Mouse (Mus musculus) kidney, postnatal 25 days (tissue): ENCODE data around the gene Alox12e.
A peak's percentile ranks its signal among the peaks of the same experiment; 100 is the strongest.
"Not testable (repeated sequence)": the region's sequence is repeated elsewhere in the genome, so short reads cannot be mapped to it uniquely, and the experiment has no call there.

Experiments used
- DNase-seq, 2 experiments: peaks; one replicate each; pipeline ENCODE4 v3.0.0; 2021; ENCODE audit warnings: mixed read lengths in 2 of 2

Gene Alox12e

DNA sequence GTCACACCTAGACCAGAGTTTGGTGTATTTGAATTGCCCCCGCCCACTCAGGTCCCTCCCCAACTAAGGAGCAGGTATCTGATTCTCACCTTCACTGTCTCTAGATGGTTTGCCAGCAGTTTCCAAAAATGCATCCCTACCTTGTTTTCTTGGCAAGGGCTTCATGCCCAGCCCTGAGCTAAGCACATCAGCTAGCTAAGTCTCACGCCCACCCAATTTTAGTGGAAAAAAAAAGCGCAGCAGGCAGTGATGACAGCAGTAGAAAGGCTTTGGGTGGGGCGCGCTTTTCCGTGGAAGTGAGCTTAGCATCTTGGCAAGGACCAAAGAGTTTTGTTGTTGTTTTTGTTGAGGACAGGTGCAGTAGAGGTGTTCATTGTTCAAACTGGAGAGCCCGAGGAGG lies at the start of gene Alox12e:
TSS of gene Alox12e (minus strand) at position 101 of the 400 bp plus-strand sequence.
- DNase-seq: no peak

DNA sequence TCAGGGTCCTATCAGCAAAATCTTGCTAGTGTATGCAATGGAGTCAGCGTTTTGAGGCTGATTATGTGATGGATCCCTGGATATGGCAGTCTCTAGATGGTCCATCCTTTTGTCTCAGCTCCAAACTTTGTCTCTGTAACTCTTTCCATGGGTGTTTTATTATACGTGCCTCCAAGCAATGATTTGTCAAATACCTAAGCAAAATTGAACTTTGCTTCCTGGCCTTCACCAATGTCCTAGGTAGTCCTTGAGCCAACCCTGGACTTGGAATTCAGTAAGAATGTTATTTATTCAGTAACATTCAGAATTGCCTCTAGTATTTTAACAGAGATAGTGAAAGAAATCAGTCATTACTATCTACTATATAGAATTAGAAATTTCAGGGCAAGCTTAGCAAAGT lies 46.2 kb upstream of the Alox12e start:
- not testable (repeated sequence) for DNase-seq

DNA sequence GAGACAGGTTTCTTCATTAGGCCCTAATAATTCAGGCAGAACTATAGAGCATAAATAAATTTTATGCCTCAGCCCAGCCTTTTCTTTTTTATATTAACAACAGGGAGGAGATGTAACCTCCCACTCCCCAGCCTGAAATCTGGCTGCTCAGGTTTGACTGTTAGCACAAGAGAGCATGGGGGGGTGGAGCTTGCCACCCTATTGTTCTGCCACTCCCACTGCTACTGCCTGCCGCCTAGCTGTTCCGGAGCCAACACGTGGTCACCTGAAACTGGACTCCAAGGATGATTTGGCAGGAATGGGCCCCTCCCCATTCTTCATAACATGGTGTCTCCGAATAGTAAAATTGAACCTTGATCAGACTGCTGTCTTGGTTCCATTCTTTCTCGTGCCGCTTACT lies 45.3 kb upstream of the Alox12e start:
- DNase-seq: not testable (repeated sequence)

DNA sequence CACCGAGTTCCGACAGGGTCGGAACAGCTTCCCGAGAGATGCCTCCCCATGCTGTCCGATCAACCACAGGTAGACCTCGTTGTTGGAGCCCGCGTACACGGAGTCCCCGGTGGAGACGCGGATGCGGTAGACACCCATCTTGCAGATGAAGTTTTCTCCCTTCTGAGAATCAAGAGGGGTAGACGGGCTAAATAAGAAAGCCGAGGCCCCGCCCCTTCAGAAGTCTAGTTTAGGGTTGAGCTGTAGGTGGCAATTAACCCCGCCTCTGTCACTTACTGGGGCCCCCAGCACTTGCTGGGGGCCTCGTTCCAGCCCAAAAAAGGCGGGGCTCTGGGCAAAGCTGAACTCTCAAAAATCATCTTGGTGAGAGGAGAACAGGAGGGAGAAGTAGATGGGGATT lies 29.4 kb upstream of the Alox12e start, which contains the start of gene Alox15:
TSS of gene Alox15 (minus strand) at position 164 of the 400 bp plus-strand sequence.
- peak in 1 of 2 experiments; percentile 7 for DNase-seq

DNA sequence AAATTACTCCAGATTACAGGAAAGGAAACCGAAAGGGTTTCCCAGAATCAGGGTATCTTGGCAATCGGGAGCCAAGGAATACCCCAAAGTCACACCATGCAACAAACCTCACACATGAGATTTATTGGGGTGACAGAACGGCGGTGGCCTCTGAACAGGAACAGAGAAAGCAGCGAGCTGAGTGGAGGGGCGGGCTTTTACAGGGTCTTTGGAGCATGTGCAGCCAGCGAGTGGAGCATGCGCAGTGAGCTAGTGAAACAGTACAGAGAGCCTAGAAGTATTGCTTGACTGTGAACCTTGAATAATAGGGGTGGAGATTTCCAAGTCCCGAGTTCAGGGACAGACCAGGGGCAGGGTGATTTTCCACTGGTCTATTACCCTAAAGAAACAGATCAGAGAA lies 26.2 kb upstream of the Alox12e start:
- DNase-seq: no peak

DNA sequence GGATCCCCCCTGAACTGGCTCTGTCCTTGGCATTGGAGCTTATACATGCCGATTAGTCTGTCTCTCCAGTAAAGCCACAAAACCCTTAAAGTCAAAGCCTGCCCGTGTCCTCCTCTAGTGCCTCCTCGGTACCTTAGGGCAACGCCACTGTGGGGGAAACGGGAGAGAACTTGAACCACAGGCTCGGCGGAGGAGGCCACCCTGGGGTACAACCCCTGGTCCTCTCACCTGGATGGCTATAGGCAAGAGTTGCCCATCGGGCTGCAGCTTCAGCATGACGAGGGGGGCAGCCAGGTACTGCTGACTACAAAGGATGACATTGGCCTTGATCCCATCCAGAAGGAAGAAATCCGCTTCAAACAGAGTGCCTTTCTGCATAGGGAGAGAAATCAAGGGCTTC lies 25.4 kb upstream of the Alox12e start:
- no peak for DNase-seq

DNA sequence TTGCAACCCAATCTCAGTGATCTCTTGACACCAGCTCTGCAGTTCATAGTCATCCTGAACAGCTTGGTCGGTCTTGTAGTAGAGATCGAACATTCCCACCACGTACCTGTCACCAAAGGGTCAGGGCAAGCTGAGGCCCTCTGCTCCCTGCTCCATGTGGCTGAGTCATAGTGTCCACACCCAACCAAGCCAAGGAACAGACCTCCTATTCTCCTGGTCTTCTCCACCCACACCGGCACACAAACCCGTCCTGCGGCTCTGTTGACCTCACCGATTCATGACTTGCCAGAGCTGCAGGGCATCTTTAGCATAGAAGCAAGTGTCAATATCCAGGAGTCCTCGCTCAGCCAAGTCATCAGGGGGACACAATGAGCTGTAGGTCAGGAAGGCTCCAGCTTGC lies 23.1 kb upstream of the Alox12e start:
- no peak for DNase-seq

DNA sequence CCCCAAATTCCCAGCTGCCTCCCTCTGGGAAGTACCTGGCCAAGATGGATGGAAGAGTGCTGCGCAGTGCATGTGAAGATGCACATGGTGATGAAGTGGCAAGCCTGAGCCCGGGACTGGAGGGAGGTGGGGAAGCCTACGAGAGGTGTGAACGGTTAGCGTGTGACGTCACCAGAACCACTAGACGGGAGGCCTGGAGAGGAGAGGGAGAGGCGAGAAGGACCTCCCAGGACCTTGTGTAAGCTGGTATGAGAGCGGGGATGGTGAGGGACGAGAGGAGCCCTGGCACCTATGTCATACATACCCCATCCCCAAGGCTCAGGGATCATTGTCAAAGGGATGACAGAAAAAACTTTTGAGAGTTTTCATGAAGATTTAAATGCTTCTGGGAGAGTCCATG lies 22.6 kb upstream of the Alox12e start:
- no peak for DNase-seq

DNA sequence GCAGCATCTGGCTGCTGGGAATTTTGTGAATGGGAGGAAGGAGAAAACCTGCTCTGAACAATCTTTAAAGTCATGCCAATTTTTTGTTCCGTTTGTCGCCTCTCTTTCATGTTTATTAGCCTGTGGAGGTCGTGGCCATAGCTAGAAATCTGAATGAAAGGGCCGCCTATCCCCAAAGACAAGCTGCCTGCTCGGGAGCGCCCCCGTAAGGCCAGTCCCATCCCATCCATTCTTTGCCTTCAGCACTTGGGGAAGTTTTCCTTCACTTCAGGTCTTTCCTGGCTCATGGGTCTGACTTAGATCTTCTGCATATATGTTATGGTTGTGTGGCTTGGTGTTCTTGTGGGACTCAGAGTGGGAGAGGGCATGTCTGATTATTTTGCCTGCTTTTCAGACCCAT lies 17.1 kb upstream of the Alox12e start:
- DNase-seq: no peak

DNA sequence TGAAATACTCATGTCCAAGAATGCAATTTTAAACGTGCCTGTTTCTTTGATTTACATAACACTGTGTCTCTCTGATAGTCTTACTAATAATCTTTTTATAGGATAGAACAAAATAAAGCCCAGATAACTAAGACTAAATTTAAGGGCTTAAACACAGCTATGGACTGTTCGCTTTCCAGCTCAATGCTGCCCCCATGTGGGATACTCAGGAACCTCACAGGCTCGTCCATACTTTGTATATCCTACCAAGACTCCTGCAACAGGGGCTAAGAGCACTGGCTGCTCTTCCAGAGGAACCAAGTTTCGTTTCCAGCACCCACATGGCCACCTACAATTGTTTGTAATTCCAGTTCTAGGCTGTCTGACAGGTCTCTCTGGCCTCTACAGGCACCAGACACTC lies 12.0 kb upstream of the Alox12e start:
- DNase-seq: peak; percentile 60 to 81

DNA sequence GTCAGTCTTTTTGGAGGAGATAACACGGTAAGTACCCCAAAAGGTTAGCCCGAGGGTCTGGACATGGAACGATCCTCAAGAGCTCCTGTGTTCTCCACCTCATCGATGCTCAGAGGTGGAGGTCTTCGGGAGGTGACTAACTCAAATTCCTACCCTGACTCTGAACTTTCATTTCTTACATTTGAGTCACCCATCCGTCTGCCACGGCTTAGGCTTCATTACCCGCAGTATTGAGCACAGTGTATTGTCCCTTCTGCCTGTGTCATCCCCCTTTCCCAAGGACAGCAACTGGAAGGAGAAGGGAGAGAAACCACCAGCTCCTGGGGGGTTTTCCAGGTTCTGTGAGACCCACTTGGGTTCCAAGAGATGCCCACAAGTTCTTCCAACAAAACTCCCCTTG lies 2.3 kb upstream of the Alox12e start:
- no peak for DNase-seq

DNA sequence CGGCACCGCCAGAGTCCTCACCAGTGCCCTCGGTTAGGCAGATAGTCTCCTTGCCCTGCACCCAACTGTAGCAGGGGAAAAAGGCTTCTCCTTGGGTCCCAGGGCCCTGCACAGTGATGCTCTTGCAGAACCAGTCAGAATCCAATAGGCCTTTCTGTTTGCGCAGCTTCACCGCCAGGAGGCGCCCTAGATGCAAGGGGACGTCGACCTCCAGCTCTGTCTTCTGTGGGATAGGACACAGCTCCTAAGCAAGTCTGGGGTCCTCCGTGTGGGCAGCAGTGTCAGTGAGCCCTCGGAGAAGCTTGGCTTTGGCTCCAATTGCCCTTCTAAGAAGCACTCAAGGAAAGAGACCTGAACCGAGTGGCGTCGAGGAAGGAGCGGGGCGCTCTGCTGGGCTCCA lies 764 bp downstream of the Alox12e start:
- peak; percentile 48 to 57 for DNase-seq

DNA sequence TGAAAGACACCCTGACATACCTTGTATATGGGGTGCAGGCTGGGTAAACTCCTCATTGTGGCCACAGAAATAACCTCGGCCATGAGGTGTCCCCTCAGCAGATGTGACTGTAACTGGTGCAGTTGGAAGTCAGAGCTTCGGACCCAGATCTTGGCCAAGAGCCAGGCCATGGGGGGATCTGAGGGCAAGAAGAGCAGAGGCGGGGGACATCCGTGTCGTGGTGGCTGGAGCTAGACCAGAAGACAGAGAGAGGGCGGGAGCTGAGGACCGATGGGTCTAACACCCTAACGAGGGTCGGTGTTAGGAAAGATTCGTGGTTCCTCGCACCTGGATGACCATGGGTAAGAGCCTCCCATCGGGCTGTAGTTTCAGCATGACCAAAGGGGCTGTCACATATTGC lies 2.8 kb downstream of the Alox12e start:
- DNase-seq: no peak

DNA sequence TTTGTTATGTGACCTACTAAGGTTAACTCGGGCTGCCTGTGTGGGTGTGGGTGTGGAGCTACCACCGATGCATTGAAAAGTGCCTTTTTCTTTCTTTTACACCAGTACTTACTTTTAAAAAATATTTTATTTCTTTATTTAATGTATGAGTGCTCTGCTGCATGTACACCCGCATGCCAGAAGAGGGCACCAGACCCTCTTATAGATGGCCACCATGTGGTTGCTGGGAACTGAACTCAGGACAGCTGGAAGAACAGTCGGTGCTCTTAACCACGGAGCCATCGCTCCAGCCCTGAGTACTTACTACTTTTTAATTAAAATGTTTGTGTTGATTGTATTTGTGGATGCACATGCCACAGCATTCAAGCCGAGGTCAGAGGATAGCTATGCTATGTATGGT lies 8.6 kb downstream of the Alox12e start:
- DNase-seq: peak in 1 of 2 experiments; percentile 24

DNA sequence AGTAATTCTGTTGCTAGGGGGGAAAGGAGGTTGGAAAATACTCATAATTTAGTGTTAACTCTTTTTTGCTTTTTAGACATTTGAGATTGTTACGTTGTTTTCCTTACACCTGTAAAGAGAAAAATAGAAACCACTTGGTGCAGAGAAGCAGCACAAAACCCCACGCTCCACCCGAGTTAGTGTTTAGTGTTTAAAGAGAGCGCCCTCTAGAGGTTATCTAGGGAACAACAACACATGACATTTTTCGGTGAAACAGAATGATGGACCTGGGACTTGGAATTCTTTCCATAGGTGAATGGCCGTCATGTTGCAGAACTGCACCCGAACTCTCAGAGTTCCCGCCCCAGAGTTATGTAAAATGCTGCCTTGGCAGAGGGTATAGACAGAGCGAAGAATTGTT lies 13.1 kb downstream of the Alox12e start:
- DNase-seq: peak; percentile 68 to 79

DNA sequence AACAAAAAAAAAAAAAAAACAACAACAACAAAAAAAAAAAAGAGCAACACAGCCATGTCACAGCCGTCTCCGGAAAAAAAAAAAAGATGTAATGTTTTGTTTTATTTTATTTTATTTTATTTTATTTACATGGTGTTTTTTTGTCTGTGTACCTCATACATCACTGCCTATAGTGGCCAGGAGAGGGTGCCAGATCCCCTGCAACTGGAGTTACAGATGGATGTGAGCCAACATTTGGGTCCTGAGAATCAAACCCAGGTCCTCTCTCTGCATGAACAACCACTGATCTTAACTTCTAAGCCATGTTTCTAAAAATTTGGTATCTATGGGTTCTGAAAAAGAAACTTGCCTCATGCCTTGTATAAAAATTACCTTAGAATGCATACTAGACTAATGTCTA lies 14.1 kb downstream of the Alox12e start:
- peak in 1 of 2 experiments; percentile 42 for DNase-seq

DNA sequence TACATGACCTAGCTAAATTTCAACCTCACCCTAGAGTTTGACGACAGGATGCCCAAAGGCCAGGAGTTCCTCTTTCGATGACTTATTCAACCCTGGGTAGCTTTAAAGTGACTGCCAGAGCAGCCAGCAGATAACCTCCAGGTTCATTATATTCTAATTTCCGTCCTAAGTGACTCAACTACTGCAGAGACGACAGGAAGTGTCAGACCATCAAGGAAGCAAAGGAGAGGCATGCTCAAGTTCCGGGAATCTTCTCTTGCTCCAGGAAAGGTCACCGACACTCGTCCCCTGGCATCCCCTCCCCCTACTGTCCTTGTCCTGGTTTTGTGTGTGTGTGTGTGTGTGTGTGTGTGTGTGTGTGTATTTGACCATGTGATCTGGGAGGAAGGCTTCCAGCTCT lies 16.3 kb downstream of the Alox12e start:
- peak; percentile 48 to 68 for DNase-seq

DNA sequence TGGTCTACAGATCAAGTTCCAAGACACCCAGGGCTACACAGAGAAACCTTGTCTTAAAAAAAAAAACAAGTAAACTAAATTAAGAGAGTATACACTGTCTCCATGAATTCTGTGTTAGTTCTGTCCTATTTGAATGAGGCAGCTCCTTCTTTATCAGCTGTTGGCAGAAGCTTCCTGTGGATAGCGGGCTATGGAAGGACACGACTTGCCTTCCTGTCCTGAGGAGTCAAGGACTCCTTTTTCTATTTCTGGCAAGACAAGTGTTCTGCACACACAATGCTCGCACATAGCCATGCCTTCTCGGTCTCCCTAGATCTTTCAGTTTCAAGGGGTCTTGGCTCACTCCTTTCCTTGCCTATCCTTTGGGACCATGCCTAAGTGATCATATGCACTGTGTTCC lies 20.1 kb downstream of the Alox12e start:
- DNase-seq: peak in 1 of 2 experiments; percentile 42

DNA sequence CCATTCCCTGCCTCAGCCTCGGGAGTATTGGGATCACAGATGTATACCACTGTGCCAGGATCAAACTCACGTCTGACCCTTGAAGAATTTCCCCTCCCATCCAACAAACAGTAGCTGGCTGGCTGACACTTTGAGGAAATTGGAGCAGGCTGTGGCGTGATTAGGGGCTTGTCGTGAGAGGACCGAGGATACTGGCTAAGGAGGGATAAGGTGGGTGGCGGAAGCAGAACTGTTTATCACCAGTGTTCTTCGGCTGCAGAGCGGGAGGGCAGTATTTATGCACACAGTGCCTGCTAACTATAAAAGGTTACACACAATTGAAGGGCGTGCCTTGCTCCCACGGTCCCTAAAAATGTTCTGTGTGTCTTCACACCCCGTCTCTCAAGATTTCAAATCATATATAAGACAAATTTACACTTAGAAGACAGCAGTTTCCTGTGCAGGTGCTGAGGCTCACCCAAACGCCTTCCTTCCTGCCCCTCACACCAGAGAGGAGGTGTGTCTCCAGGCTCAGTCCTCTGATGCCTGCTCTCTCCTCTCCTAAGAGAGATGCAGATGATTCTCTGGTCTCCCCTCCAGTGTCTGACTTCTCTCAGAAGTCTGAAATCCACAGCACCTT lies 24.5 kb downstream of the Alox12e start:
- DNase-seq: peak in 1 of 2 experiments; percentile 49

DNA sequence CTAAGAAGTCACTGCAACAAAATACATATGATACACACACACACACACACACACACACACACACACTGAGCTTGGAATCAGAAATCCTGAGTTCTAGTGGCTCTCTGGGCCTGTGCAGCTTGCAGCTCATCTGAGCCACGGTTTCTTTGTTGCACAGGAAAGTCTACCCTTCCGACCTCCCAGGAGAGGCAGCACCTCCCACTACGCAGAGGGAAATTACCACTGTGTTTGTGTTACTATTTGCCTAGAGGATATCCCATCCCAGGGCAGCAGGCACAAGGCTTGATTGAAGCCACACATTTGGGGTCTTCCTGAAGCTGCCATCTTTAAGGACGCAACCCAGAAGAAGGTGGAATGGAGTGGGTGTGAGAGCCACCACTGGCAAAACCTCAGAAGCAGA lies 25.0 kb downstream of the Alox12e start:
- DNase-seq: no peak

DNA sequence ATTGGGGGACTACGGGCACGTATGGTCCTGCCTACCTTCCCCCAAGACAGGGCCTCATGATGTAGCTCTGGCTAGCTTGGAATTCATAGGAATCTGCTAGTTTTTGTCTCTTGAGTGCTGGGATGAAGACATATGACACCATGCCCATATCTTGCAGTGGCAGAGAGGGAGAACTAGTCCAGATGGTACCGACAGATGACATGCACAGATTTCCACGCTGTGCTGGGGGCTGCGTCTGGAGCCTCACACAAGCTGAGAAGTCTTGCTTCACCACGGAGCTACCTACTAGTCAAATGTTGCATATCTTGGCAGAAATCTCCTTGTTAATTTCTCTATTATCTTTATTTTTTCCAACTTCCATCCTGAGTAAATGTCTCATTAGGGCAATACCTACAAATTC lies 28.5 kb downstream of the Alox12e start:
- DNase-seq: no peak

DNA sequence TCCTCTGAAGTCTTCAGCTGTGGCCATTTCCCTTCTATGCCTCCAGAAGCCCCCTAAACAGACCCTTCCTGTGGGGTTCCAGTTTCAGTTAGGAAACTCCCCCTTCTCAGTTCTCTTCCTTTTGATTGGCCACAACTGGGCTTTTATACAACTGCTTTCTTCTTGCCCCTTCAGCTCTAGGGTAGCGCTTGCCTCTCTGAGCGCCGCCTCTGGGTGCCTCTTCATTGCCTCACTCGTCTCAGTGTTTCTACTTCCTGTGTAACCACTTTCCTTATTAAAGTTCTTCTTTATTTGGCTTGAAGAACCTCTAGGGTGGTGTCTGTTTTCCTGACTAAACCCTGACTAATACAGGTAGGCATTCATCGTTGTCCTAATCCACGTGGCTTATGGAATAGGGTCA lies 31.2 kb downstream of the Alox12e start:
- DNase-seq: no peak

DNA sequence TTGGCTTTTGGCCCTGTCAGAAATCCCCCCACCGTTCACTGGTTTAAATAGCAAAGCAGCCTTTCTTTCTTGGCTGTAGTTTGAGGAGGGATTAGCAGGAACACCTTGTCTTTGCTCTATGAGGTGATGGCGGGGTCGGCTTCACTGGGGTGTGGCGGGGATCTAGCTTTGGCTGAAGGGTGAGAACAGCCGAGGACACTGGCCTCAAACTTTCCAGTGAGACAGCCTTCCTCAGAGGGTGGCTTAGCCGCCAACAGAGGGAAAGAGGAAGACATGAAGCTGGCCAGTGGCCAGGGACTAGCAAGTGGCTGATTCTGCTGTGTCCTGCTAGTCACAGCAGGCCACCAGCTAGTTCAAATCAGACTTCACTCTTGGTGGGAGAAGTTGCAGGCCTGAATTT lies 33.2 kb downstream of the Alox12e start:
- peak; percentile 27 to 59 for DNase-seq

DNA sequence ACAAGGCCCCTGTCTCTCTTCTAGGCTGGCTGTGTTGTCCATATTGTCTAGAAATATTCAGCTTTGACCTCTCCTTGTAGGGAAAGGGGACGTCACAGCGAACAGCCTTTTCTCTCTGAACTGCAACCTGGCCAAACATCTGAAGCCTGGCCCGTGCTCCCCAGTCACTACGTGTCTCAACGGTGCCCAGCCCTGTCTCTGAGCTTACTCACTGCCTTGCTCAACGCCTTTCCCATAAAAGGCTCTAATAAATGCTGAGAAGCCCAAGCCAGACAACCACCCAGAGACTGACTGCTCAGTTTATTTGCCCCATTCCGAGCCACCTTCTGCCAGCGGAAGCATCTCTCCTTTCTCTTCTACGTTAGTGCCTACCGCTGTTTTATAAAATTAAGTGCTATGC lies 34.3 kb downstream of the Alox12e start:
- DNase-seq: no peak

DNA sequence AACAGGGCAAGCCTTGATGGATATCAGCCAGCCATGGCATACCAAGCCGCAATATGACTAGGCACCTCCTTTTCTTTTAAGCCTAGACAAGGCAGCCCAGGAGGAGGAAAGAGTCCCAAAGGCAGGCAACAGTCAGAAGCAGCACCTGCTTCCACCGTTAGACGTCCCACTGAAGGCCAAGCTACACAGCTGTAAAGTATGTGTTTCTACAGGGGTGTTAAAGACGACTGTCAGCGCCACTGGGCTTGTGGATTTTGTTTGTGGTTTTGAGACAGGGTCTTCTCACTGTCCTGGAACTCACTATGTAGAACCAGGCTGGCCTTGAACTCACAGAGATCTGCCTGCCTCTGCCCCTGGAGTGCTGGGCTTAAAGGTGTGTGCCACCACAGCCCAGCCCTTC lies 36.7 kb downstream of the Alox12e start:
- DNase-seq: no peak
